Mouse (Mus musculus): ENCODE measurements around the gene Arhgap5. TPM values are rescaled to one million over a fixed set of nuclear protein-coding genes. Genes with fewer than 3 reads are reported as not detected.

The Arhgap5 gene
- 10 to 100 TPM; 29.6 to 30.0 TPM for total RNA-seq (2021)
- long read RNA-seq, experiment 1, partial matches to known transcripts: 0 of 2 reads
- long read RNA-seq, experiment 1, other reads (novel, unspliced or antisense): 2 of 2 reads
- long read RNA-seq, experiment 2, full-length matches to known transcripts: 2 of 8 reads
- long read RNA-seq, experiment 2, partial matches to known transcripts: 0 of 8 reads
- long read RNA-seq, experiment 2, other reads (novel, unspliced or antisense): 6 of 8 reads

DNA sequence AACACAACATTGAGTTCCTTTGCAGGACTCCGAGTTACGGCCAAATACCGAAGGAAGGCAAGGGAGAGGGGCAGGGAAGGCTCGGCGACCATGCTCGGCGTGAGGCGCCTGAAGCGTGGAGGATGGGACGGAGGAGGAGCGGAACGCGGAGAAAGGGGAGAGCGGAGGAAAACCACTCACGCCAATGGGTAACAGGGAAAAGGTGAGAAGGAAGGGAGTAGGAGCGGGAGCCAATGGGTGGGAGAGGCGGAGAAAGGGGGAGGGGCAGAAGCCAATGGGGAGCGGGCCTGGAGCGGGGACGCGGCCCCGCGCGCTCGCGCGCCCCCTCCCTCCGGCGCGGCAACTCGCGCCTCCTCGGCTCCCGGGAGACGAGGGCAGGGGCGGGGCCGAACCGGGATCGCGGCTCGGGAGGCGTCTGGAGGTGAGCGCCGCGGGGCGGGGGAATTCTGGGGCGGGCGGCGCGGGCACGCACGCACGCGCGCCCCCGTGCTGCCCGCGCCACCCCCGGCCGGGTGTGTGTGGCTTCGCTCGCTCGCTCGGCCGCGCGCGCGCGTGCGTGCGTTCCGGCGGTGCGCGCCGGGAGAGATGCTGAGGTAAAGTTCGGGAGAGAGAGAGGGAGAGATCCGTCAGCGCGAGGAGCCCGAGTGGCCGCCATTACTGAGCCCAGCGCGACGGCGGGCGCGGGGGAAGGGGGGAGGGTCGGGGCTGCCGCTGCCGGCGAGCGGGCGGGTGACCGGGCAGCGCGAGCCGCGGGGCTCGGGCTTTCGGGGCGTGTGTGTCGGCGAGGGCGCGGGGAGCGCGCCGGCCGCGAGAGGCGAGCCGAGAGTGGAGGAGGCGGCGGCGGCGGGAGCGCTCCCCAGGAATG lies at the start of gene Arhgap5:
Gene Arhgap5, plus strand, starts transcription at position 517 of the 865 bp plus-strand sequence.
- DNase-seq: peak; percentile 97
- intact Hi-C loops (cut with DNase I; ENCODE audit: low total_unique reads): loop anchor here (5.0 kb wide), 2 partner anchors 99 to 329 kb away; no protein-coding TSS in a partner anchor

GRCm38 (mm10) chr12:52464593-52464992 lies 39.2 kb upstream of the Arhgap5 start:
- intact Hi-C loops (cut with DNase I; ENCODE audit: low total_unique reads): no loop called here
- DNase-seq: no peak

- intact Hi-C loops (cut with DNase I; ENCODE audit: low total_unique reads): no loop called here
- no peak for DNase-seq
Observed at GRCm38 (mm10) chr12:52471621-52472020, 32.2 kb upstream of the Arhgap5 start.

- intact Hi-C loops (cut with DNase I; ENCODE audit: low total_unique reads): no loop called here
- DNase-seq: no peak
Observed at GRCm38 (mm10) chr12:52473988-52474968, 29.5 kb upstream of the Arhgap5 start.

DNA sequence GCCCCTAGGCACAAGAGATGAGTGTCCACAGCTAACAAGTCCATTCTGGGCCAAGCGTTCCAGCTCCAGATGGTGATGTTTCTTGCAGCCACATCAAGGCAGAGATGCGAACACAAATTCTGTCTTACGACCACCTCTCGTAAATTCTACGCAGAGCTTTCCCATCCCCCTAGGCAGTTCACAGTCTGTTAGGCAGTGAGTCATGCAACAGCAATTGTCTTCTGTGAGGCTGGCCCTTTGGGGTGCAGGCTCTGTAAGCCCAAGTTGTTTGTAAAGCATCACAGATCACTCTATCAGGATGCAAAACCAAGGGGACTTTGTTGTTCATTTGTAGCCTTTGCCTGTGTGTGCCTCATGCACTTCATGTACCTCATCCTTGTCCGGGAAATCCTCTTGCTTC lies 27.7 kb upstream of the Arhgap5 start:
- no peak for DNase-seq
- intact Hi-C loops (cut with DNase I; ENCODE audit: low total_unique reads): no loop called here

DNA sequence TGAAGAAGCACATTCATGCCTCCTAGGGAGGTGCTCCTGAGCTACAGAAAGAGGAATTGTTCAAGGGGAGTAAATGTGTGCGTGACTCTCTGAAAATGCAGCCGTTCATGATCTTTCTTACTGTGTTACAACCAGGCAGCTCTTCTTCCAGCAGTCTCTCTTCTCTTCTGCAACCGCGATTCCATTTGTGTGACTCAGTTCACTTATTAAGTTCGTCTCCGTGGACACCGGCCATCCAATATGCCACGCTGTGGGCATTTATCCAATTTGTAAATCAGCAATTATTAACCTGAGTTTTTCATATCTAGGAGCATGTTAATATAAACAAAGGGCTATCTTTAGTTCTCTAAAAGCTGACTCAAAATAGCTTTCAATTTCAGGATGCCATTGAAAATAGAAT lies 25.2 kb upstream of the Arhgap5 start:
- no peak for DNase-seq
- intact Hi-C loops (cut with DNase I; ENCODE audit: low total_unique reads): no loop called here

GRCm38 (mm10) chr12:52479323-52479722 lies 24.4 kb upstream of the Arhgap5 start:
- intact Hi-C loops (cut with DNase I; ENCODE audit: low total_unique reads): no loop called here
- DNase-seq: no peak

DNA sequence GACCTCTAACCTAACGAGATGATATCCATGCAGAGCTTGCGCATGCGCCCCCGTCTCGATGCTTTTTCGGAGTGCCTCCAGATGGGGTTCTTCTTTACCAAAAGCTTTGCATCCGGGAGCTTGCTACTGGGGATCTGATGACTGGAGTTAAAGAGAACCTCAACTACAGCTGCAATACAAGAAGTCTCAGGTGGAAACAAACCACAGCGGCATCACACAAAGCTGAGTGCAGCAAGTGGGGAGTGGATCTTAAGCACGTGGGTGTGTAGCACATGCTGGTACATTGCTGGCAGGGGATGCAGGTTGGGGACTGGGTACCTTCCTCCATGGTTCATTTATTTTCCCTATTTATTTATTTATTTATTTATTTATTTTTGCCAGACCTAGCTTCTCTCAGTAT lies 22.9 kb upstream of the Arhgap5 start:
- DNase-seq: no peak
- intact Hi-C loops (cut with DNase I; ENCODE audit: low total_unique reads): no loop called here

GRCm38 (mm10) chr12:52481969-52482550 lies 21.7 kb upstream of the Arhgap5 start:
- intact Hi-C loops (cut with DNase I; ENCODE audit: low total_unique reads): no loop called here

DNA sequence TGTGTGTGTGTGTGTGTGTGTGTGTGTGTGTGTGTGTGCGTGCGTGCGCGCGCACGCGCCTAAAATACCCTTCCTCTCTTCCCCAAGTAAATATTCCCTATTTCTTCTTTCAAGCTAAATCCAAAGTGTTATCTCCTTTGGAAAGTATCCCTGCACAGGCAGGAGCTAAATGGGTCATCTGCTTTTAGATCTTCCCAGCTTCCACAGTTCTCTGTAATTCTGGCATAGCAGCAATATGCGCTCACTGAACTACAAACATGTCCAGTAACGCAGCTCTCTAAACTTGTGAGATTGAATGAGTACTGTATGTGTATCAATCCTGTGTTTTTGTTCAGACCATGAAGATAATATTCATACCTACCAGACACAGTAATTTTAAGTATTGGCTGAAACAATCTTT lies 20.6 kb upstream of the Arhgap5 start:
- intact Hi-C loops (cut with DNase I; ENCODE audit: low total_unique reads): no loop called here
- no peak for DNase-seq

More at GRCm38 (mm10) chr12:52481969-52482550, 21.7 kb upstream of the Arhgap5 start:
- DNase-seq: no peak

DNA sequence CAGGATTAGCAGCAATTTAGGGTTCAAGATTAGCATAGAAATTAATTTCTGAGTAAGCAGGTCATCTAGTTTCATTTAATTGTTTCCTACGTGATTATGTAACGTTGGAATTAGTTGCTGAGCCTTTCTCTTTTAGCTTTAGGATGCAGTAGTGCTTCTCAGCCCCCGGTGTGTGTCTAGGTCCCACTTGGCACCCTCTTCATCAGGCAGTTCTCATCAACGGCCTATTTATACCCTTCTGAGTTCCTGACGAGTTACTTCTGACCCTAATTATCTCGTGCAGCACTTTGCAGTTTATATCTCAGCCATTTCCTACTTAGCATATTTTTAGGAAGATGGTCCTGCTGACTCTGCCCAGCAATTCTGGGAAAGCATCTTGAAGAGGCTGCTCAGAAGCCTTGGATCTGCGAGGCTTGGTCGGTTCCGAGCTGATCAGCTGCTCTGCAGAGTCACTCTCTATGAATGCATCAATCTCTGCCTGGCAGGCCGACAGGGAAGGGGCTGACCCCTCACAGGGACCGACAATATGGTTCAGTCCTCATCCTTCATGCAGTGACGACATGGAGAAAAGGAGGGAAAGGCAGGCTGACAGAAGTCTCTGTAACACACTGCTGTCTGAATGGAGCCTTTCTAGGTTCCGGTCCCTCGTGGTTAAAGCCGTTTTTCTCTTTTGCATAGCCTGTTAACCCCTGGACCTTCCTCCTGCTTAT lies 15.4 kb upstream of the Arhgap5 start:
- intact Hi-C loops (cut with DNase I; ENCODE audit: low total_unique reads): no loop called here
- no peak for DNase-seq

GRCm38 (mm10) chr12:52493281-52493681 lies 10.5 kb upstream of the Arhgap5 start:
- intact Hi-C loops (cut with DNase I; ENCODE audit: low total_unique reads): loop anchor here (10.0 kb wide), 1 partner anchor 402 kb away; no protein-coding TSS in a partner anchor
- DNase-seq: no peak

- DNase-seq: no peak
- intact Hi-C loops (cut with DNase I; ENCODE audit: low total_unique reads): loop anchor here (10.0 kb wide), 1 partner anchor 398 kb away; no protein-coding TSS in a partner anchor
Observed at GRCm38 (mm10) chr12:52497209-52497608, 6.6 kb upstream of the Arhgap5 start.

- no peak for DNase-seq
Observed at GRCm38 (mm10) chr12:52500915-52501833, 2.6 kb upstream of the Arhgap5 start.

GRCm38 (mm10) chr12:52502161-52502560 lies 1.6 kb upstream of the Arhgap5 start:
- DNase-seq: no peak
- intact Hi-C loops (cut with DNase I; ENCODE audit: low total_unique reads): loop anchor here (5.0 kb wide), 2 partner anchors 100 to 330 kb away; no protein-coding TSS in a partner anchor

More at GRCm38 (mm10) chr12:52500915-52501833, 2.6 kb upstream of the Arhgap5 start:
- intact Hi-C loops (cut with DNase I; ENCODE audit: low total_unique reads): loop anchor here (5.0 kb wide), 2 partner anchors 101 to 331 kb away; no protein-coding TSS in a partner anchor

- DNase-seq: no peak
- intact Hi-C loops (cut with DNase I; ENCODE audit: low total_unique reads): loop anchor here (5.0 kb wide), 2 partner anchors 99 to 329 kb away; no protein-coding TSS in a partner anchor
Observed at GRCm38 (mm10) chr12:52503131-52503455, 679 bp upstream of the Arhgap5 start.
